Mouse (Mus musculus) forebrain, embryonic 15.5 days (tissue): ENCODE results near the gene Prm3. TPM values are rescaled to one million over a fixed set of nuclear protein-coding genes. Genes with fewer than 3 reads are reported as not detected.

Source experiments
- ATAC-seq: fragments of 200-750 bp; cut with Nextera tagmentation; replicated peaks from 2 replicates; pipeline ENCODE4 v1.8.0; 2017; ENCODE audit warnings: mild to moderate bottlenecking, moderate TSS enrichment, moderate library complexity
- H3K27ac ChIP-seq: fragments of 300-500 bp; sonication (generic); replicated peaks from 2 replicates; pipeline ENCODE4 v1.5.1; 2015; ENCODE audit warnings: mild to moderate bottlenecking, inconsistent platforms
- H3K27me3 ChIP-seq: fragments of 300-500 bp; sonication (generic); 2 replicates; pipeline ENCODE4 v1.6.1; 2015; ENCODE audit warnings: inconsistent platforms
- H3K36me3 ChIP-seq: fragments of 300-500 bp; sonication (generic); 2 replicates; pipeline ENCODE4 v1.6.1; 2015; ENCODE audit warnings: mild to moderate bottlenecking, inconsistent platforms
- H3K4me1 ChIP-seq: fragments of 300-500 bp; sonication (generic); 2 replicates; pipeline ENCODE4 v1.6.1; 2015; ENCODE audit warnings: inconsistent platforms
- H3K4me2 ChIP-seq: fragments of 300-500 bp; sonication (generic); replicated peaks from 2 replicates; pipeline ENCODE4 v1.6.1; 2015; ENCODE audit warnings: mild to moderate bottlenecking, inconsistent platforms
- H3K4me3 ChIP-seq: fragments of 300-500 bp; sonication (generic); 2 replicates; pipeline ENCODE4 v1.5.1; 2015; ENCODE audit warnings: mild to moderate bottlenecking, inconsistent platforms
- H3K9ac ChIP-seq: fragments of 300-500 bp; sonication (generic); replicated peaks from 2 replicates; pipeline ENCODE4 v1.6.1; 2015; ENCODE audit warnings: mild to moderate bottlenecking, inconsistent platforms
- H3K9me3 ChIP-seq: fragments of 300-500 bp; sonication (generic); 2 replicates; pipeline ENCODE4 v1.6.1; 2016; ENCODE audit warnings: inconsistent platforms
- WGBS: fragments of 180-500 bp; shearing (Covaris S2); methylation state at CpG from one replicate; pipeline ENCODE4 v1.1.7; 2015; ENCODE audit warnings: mixed read lengths; 5-methylcytosine and 5-hydroxymethylcytosine counted together
- polyA plus RNA-seq: library from polyadenylated mRNA; unstranded; fragments of >200 nt; fragmentation: Nextera tagmentation; extraction: Ambion mirVana; gene quantifications from 2 replicates; pipeline ENCODE4 v1.2.1, GENCODE M21; 2015

Gene Prm3
- polyA plus RNA-seq, 1 experiment from 2014 or later: not detected

DNA sequence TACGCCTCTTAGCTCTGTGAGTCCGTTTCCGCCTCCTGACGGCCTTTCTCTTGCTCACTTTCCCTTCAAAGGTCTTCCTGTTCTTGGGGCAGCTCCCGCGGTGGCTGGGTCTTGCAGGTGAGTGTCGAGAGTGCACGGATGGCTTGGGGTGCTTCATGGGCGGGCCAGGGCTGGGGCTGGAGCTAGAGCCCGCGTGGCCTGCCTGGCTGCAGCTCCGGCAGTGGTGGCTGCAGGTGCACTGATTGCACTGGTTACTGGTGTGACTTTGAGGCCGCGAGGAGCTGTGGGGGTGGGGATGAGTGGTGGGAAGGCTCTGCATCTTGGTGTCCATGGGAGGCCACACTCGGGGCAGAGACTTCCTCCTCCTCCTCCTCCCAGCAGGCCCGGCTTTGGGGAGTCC, 2.4 kb downstream of the Prm3 start, which contains the start of gene Tnp2:
Gene Tnp2, minus strand, starts transcription at position 390 of the 400 bp plus-strand sequence.
- Histone ChIP-seq H3K9me3 (no peaks in the 10 kb centered on the region), H3K4me3 (no peak within 1 kb of the TSS), H3K4me2 (no peak within 1 kb of the TSS), H3K9ac (no peak within 1 kb of the TSS), H3K27me3 (peaks cover 8% of the 10 kb centered on the region; the same call in 1 of the 2 replicates), H3K36me3 (no peaks in the 10 kb centered on the region), H3K27ac (no peak within 1 kb of the TSS), H3K4me1 (peaks cover 19% of the 10 kb centered on the region)
- 60% methylated on average over 16 of the region's 16 CpGs for WGBS
- no peak for ATAC-seq

DNA sequence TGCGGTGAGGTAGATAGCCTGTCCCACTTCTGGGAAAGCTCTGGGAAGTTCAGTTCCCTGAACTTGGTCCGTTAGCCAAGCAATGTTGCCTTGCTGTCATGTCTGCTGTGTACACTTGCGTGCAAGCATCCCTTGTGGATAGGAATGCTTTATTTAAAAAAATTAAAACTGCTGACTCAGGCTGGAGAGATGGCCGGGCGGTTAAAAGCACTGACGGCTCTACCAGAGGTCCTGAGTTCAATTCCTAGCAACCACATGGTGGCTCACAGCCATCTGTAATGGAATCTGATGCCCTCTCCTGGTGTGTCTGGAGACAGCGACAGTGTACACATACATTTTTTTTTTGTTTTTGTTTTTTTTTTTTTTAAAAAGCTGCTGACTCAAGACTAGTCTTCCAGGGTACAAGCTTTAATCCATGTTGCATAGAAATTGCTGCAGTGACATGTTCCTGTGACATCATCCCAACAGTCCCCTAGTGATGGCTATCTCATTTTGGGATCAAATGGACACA, 3.1 kb downstream of the Prm3 start:
- Histone ChIP-seq H3K36me3 (no peaks in the 10 kb centered on the region), H3K27ac (no peak overlapping the region), H3K4me1 (peaks cover 19% of the 10 kb centered on the region), H3K4me2 (no peak overlapping the region), H3K9ac (no peak overlapping the region), H3K4me3 (no peak overlapping the region), H3K27me3 (peaks cover 15% of the 10 kb centered on the region; the same call in 1 of the 2 replicates), H3K9me3 (no peaks in the 10 kb centered on the region)
- ATAC-seq: no peak
- 83% methylated on average over 7 of the region's 7 CpGs for WGBS

DNA sequence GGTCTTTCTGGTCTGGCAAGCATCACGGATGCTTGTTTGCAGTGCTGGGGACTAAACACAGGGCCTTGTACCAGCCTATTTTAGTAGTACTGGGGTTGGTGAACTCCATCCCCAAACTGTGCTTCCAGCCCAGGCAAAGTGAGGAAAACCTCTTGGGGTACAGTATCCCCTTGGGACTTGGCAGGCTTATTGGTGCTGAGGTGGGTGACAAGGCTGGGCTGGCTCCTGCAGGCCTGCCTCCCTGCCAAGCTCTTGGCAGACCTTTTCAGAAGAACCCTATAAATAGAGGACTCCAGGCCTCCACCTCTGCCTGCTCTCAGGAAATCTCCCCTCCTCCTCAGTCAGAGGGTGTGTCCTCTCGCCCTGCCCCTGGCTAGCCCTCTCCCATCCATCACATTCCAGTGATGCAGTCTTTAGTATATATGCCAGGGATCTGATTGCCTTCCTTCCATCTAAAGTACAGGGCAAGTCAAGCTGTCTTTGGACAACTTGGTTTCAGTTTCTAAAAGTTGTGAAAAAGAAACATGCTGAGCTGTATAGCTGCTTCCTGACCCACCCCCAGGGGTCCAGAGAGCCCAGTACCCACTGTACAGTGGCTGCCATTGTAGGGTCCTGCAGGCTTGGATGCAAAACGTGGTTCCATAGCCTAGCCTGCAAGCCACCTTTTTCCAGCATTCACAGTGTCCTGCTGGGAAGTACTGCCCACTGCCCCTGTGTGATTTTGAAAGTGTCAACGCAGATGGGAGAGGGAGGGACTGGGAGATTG, 3.7 kb downstream of the Prm3 start:
- WGBS: 72% methylated on average over 4 of the region's 4 CpGs
- Histone ChIP-seq H3K4me3 (no peak overlapping the region), H3K27ac (no peak overlapping the region), H3K4me2 (no peak overlapping the region), H3K9ac (no peak overlapping the region), H3K9me3 (no peaks in the 10 kb centered on the region), H3K36me3 (no peaks in the 10 kb centered on the region), H3K27me3 (peaks cover 15% of the 10 kb centered on the region; the same call in 1 of the 2 replicates), H3K4me1 (peaks cover 19% of the 10 kb centered on the region)
- ATAC-seq: no peak

DNA sequence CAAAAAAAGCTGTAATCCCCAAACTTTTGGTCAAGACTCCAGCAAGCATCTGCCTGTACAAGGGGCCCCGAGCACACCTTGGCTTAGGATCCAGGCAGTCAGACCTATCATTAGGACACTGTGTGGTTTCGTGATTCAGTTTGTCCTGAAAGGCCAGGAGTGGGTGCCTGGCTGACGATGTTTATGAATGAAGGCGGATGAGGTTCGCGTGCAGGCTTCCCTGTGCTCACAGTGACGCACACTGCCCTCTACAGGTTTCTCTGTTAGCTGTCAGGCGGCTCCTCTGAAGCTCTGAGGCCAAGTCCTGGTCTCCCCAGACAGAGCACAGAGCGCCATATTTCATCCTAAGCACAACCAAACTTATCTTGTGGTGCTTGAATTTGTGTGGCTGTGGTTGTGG, 4.4 kb downstream of the Prm3 start:
- WGBS: 3% methylated on average over 9 of the region's 9 CpGs
- no peaks in the 10 kb centered on the region for H3K36me3 ChIP-seq
- H3K9me3 ChIP-seq: no peaks in the 10 kb centered on the region
- peak overlapping the region; percentile 63 for H3K9ac ChIP-seq
- peaks cover 15% of the 10 kb centered on the region; the same call in 1 of the 2 replicates for H3K27me3 ChIP-seq
- peak overlapping the region; percentile 98 for H3K4me2 ChIP-seq
- H3K4me3 ChIP-seq: peak overlapping the region; percentile 75
- peak overlapping the region; percentile 84 for H3K27ac ChIP-seq
- peak; percentile 44 for ATAC-seq
- peaks cover 19% of the 10 kb centered on the region for H3K4me1 ChIP-seq

DNA sequence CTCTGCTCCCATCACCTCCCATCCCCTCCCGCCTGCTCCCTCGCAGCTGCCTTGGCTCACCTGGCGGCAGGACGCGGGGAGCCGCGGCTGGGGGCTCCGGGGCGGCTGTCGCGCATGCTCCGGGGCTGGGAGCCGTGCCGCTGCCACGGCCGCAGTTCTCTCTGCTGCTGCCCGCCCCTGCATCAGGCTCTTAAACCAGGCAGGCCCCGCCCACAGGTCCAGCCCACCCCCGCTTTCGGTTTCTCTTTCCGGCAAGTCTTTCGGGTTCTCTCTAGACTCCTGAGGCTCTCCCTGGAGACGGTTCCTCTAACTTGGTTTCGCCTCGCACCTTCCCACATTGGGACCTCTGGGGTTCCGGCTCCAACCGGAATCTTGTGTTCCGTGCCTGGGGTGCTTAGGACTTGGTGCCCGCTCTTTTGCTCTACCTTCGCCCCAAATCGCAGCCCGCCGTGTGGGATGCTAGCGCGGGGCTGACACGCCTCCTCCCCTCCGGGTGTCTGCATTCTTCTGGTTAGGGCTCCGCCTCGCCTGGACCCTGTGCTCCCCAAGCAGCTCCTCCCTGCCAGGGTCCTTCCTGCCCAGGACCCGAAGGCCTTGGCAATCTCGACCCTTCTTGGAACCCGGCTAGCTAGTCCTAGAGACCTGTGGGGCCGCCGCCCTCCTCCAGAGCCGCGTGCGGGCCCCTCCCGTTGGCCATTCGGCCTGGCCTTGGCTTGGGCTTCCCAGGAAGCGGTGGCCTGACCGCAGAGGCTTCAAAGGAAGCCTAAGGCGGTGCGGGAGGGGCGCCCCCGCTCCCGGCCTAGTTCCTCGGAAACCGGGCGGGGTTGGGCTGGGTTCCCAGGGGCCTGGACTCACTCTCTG, 5.1 kb downstream of the Prm3 start, which contains the start of gene Socs1:
Gene Socs1, minus strand, starts transcription at position 166 of the 861 bp plus-strand sequence.
- peak within 1 kb of the TSS; percentile 75 for H3K4me3 ChIP-seq
- peak; percentile 86 for ATAC-seq
- no peaks in the 10 kb centered on the region for H3K36me3 ChIP-seq
- whole genome bisulfite sequencing: under 1% methylated on average over 56 of the region's 59 CpGs
- H3K27me3 ChIP-seq: peaks cover 15% of the 10 kb centered on the region; the same call in 1 of the 2 replicates
- no peaks in the 10 kb centered on the region for H3K9me3 ChIP-seq
- peaks cover 19% of the 10 kb centered on the region for H3K4me1 ChIP-seq
- peak within 1 kb of the TSS; percentile 84 for H3K27ac ChIP-seq
- H3K4me2 ChIP-seq: peak within 1 kb of the TSS; percentile 98
- H3K9ac ChIP-seq: peak within 1 kb of the TSS; percentile 63

DNA sequence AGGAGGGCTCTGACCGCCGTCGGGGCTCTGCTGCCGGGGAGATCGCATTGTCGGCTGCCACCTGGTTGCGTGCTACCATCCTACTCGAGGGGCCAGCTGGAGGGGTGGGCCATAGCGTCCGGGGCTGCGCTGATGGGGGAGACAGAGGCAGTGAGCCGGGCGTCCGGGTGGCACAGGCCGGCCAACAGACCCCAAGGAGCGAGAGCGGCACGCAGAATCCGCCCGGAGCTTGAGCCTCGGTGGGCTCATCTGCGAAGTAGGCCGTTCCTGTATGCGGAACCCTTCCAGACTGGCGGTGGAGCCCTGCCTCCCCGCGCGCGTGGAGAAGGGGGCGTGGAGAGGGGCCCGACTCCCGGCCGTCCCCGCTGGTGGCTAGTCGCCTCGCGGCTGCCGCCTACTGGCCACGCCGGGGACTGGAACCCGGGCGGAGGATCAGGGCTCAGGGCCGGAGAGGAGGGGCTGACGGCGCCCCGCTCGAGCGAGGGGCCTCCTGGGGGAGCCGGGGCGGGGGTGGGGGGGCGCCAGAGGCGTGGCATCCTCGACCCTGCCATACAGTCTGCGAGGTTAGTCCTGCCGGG, 5.8 kb downstream of the Prm3 start:
- no peaks in the 10 kb centered on the region for H3K9me3 ChIP-seq
- H3K4me1 ChIP-seq: peaks cover 19% of the 10 kb centered on the region
- H3K27ac ChIP-seq: peak overlapping the region; percentile 84
- H3K36me3 ChIP-seq: no peaks in the 10 kb centered on the region
- WGBS: under 1% methylated on average over 39 of the region's 55 CpGs
- peak; percentile 86 for ATAC-seq
- peak overlapping the region; percentile 98 for H3K4me2 ChIP-seq
- peak overlapping the region; percentile 63 for H3K9ac ChIP-seq
- peak overlapping the region; percentile 75 for H3K4me3 ChIP-seq
- peaks cover 15% of the 10 kb centered on the region; the same call in 1 of the 2 replicates for H3K27me3 ChIP-seq

DNA sequence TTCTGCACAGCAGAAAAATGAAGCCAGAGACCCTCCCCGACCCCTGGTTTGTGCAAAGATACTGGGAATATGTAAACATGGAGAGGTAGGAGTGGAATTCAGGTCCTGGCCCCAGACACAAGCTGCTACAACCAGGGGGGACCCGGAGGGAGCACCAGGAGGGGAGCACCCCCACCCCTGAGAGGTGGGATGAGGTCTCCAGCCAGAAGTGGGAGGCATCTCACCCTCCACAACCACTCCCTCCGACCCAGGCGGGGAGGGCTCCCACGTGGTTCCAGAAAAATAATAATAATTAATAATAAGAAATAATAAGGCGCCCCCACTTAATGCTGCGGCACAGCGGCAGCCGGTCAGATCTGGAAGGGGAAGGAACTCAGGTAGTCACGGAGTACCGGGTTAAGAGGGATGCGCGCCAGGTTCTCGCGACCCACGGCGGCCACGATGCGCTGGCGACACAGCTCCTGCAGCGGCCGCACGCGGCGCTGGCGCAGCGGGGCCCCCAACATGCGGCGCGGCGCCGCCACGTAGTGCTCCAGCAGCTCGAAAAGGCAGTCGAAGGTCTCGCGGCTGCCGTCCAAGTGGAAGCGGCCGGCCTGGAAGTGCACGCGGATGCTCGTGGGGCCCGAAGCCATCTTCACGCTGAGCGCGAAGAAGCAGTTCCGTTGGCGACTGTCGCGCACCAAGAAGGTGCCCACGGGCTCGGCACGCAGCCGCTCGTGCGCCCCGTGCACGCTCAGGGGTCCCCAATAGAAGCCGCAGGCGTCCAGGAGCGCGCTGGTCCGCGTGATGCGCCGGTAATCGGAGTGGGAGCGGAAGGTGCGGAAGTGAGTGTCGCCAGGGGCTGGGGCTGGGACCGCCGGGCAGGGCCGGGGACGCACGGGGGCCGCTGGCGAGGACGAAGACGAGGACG, 6.6 kb downstream of the Prm3 start:
- Histone ChIP-seq H3K9me3 (no peaks in the 10 kb centered on the region), H3K4me1 (peaks cover 19% of the 10 kb centered on the region), H3K4me2 (peak overlapping the region; percentile 98), H3K27me3 (peaks cover 15% of the 10 kb centered on the region; the same call in 1 of the 2 replicates), H3K36me3 (no peaks in the 10 kb centered on the region), H3K9ac (peak overlapping the region; percentile 63), H3K27ac (no peak overlapping the region), H3K4me3 (peak overlapping the region; percentile 75)
- 4% methylated on average over 81 of the region's 81 CpGs for WGBS
- ATAC-seq: no peak; the same call in 1 of the 2 replicates

DNA sequence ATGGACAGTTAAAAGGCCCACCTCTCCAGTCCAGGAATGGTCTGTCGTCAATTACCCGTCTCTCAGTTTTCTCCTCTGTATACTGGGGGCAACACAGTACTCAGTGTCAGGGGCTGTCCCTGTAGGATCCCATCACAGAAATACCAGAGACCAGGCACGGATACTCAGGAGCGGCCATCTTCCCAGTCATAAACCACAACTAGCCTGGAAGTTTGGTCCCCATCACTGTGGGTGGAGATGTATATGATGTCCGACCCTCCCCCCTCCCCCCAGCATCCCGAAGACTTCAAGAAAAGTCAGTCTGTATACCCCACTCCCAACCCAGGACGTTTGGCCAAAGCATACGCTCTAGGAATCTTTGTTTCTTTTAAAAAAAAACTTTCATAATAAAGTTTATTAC, 7.3 kb downstream of the Prm3 start:
- Histone ChIP-seq H3K4me1 (peaks cover 19% of the 10 kb centered on the region), H3K27ac (no peak overlapping the region), H3K4me3 (0 out of 2 replicates have a peak overlapping the region, but pooled peaks have one; percentile 75), H3K4me2 (no peak overlapping the region), H3K9ac (no peak overlapping the region), H3K9me3 (no peaks in the 10 kb centered on the region), H3K36me3 (no peaks in the 10 kb centered on the region), H3K27me3 (peaks cover 15% of the 10 kb centered on the region; the same call in 1 of the 2 replicates)
- no peak for ATAC-seq
- 75% methylated on average over 8 of the region's 8 CpGs for WGBS

DNA sequence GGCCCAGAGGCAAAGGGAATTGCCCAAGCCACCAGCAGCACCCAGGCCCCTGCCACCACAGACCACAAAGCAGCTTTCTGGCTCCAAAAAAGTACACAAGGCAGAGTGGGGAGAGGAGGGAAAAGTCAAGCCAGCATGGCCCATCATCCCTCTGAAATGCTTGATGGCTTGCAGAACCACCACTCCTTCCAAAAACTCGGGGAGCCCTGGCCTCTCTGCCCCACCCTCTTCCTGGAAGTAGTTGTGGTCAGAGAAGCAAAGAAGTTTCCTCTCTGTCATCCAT, 7.6 kb downstream of the Prm3 start:
- peaks cover 19% of the 10 kb centered on the region for H3K4me1 ChIP-seq
- H3K27ac ChIP-seq: no peak overlapping the region
- H3K36me3 ChIP-seq: no peaks in the 10 kb centered on the region
- ATAC-seq: no peak
- no peak overlapping the region for H3K4me2 ChIP-seq
- H3K9me3 ChIP-seq: no peaks in the 10 kb centered on the region
- H3K27me3 ChIP-seq: peaks cover 15% of the 10 kb centered on the region; the same call in 1 of the 2 replicates
- WGBS: 69% methylated on average over 1 of the region's 1 CpGs
- H3K4me3 ChIP-seq: no peak overlapping the region
- H3K9ac ChIP-seq: no peak overlapping the region

DNA sequence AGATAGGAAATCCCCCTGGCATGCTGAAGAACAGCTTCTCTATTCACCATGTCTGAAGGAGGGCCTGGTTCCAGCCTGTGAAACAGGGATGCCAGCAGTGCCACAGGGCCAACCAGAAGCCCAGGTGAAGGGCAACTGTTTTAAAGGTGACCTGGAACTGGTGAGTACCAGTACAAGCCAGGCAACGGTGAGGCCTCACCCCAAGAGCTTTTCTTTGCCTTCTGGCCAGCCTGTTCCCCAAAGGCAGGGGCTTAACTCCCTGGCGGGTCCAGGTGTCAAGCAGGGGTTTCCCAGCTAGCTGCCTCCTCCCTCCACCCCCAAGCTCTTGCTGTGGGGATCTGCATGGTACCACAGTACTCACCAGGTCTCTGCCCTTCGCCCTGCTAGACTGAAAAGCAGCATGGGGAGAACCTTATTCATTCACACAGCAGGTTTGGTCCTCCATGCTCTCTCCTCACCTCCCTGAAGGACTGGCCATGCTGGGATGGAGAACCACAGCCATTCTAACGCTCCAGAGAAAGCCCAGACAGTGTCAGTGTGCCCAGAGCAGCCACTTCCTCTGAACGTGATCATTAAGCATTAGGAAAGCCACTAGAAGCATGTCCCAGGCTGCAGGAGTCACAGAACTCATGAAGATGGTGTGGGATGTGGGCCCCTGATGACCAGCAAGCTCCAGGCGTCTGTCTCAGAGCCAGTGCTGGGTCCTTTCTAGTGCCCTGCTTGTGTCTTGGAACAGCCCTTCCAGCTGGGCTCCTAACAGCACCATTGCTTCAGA, 8.2 kb downstream of the Prm3 start:
- Histone ChIP-seq H3K4me1 (peaks cover 19% of the 10 kb centered on the region), H3K9ac (no peak overlapping the region), H3K4me3 (no peak overlapping the region), H3K9me3 (no peaks in the 10 kb centered on the region), H3K4me2 (no peak overlapping the region), H3K36me3 (no peaks in the 10 kb centered on the region), H3K27me3 (peaks cover 15% of the 10 kb centered on the region; the same call in 1 of the 2 replicates), H3K27ac (no peak overlapping the region)
- WGBS: 45% methylated on average over 6 of the region's 6 CpGs
- ATAC-seq: no peak
